Mouse (Mus musculus) lung, postnatal 10 days (tissue): ENCODE data around the gene Vipas39.
"Not testable (repeated sequence)": the region's sequence is repeated elsewhere in the genome, so short reads cannot be mapped to it uniquely, and the experiment has no call there.

Experiments
- DNase-seq: peaks from one replicate; pipeline ENCODE4 v3.0.0; 2021

Vipas39 gene

GRCm38 (mm10) chr12:87266827-87267603 is 959 bp upstream of the Vipas39 start:
- peak; percentile 28 for DNase-seq

GRCm38 (mm10) chr12:87265444-87265843 is 612 bp downstream of the Vipas39 start:
- DNase-seq, result no peak

DNA sequence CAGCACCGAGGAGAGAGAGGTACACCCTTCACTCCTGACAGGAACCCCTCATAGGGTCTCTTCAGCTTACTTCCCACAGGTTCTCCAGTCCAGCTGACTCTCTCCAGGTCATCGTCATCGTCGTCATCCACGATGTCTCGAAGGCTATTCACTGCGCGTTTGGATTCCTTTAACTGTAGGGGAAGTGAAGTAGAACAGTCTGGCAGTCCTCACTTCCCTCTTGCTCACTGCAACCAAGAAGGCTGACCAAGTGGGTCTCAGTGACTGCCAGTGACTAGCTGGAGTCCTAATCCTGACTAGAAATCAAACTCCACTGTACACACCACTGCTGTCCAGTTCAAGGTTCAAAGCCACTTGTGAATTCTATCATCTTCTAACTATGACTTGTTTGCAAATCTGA is 5.5 kb downstream of the Vipas39 start:
- DNase-seq, result no peak

GRCm38 (mm10) chr12:87256629-87257028 is 9.4 kb downstream of the Vipas39 start:
- no peak for DNase-seq

GRCm38 (mm10) chr12:87253878-87254277 is 12.2 kb downstream of the Vipas39 start:
- DNase-seq, result no peak

DNA sequence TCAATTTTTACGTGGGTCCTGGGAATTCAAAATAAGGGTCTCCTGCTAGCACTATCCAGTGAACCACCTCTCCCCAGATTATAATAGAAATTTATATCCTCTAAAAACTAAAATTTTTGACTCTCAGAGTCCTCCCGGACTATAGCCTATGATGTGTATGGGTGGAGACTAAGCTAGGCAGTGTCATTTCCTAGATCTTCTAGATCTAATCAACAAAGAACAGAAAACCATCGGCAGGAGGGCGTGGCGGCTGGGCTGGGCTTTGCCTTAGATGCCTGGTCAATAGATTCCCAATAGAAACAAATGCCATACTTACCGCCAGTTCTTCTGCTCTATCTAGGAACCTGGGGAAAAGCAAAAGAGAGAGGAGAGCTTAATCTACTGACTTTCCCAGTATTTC is 15.9 kb downstream of the Vipas39 start:
- DNase-seq, result no peak

DNA sequence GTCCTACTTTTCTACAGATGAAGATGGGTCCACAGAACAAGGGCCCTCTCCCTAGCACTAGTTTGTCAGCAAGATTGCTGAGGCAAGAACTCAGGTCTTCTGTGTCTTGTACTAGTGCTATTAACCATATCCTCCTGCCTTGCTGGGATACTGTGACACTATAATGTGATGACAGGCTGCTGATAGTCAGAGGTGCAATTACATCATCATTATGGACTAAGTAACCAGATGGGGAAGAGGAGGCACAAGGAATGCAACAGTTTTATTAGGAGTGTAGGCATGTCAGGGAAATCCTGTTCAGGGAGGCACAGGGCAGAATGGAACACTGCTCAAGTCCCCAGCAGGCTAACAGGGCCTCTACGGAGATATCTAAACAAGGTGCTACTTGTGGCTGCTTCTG is 27.4 kb downstream of the Vipas39 start, which contains the start of gene Noxred1:
Gene Noxred1, minus strand, starts transcription at position 101 of the 400 bp plus-strand sequence.
- DNase-seq, result no peak

GRCm38 (mm10) chr12:87236882-87237483 is 29.1 kb downstream of the Vipas39 start:
- DNase-seq, result no peak

- no peak for DNase-seq
Measured at GRCm38 (mm10) chr12:87230379-87230895, 35.6 kb downstream of the Vipas39 start.

DNA sequence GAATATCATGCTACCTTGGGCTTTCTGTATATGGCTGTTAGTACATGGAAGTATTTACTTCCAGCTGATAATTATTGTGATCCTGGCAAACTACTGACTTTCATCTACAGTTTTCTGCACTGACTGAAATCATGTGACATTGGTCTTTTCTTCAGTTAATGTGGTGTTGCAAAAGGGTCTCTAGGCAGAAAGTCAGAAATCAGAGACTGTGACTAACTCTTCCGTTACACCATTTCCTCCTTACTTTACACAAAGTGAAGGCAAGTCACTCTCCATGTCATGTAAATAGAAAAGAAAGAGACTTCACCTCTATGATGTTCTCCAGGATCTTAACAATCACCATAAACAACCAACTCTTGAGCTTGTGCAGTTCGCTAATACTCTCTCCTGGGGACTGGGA is 36.4 kb downstream of the Vipas39 start:
- DNase-seq, result no peak

DNA sequence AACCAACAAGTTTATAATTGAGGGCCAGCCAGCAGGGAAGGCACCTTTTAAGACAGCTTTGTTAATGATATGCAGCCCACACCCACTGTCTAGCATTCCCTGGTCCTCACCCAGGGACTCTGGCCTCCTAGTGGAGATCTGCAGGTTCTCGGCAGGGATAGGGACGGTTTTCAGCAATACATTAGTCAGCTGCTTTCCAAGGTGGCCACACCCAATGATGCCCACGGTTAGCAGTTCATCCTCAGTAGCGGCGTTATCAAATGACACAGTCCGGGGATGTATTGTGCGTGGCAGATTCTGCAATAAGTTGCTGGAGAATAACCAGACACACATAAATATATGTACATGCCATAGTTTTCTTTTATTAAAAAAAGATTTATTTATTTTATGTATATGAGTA is 39.3 kb downstream of the Vipas39 start:
- DNase-seq, result no peak

- no peak for DNase-seq
Measured at GRCm38 (mm10) chr12:87224950-87225349, 41.1 kb downstream of the Vipas39 start.

- peak; percentile 17 for DNase-seq
Measured at GRCm38 (mm10) chr12:87219362-87219761, 46.7 kb downstream of the Vipas39 start.

- DNase-seq, result no peak
Measured at GRCm38 (mm10) chr12:87217596-87217995, 48.5 kb downstream of the Vipas39 start.

GRCm38 (mm10) chr12:87216053-87216452 is 50.0 kb downstream of the Vipas39 start:
- DNase-seq, result no peak

GRCm38 (mm10) chr12:87212844-87213606 is 53.0 kb downstream of the Vipas39 start:
- no peak for DNase-seq

DNA sequence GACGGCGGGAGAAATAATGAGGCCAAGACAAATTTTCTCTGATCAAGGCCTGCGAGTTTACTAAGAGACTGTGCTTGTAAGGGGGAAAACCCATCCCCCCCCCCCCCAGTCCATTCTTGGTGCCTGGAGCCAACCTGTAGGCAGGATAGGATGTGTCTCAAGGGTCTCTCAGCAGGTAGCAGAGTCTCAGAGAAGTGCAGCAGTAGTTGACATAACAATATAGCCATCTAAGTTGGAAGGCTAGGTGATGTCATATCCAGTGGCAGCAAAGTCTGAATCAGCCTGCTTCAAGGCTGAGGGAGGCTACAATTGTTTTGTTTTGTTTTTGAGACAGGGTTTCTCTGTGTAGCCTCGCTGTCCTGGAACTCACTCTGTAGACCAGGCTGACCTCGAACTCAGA is 60.3 kb downstream of the Vipas39 start:
- not testable (repeated sequence) for DNase-seq

- no peak for DNase-seq
Measured at GRCm38 (mm10) chr12:87201694-87202093, 64.4 kb downstream of the Vipas39 start.

DNA sequence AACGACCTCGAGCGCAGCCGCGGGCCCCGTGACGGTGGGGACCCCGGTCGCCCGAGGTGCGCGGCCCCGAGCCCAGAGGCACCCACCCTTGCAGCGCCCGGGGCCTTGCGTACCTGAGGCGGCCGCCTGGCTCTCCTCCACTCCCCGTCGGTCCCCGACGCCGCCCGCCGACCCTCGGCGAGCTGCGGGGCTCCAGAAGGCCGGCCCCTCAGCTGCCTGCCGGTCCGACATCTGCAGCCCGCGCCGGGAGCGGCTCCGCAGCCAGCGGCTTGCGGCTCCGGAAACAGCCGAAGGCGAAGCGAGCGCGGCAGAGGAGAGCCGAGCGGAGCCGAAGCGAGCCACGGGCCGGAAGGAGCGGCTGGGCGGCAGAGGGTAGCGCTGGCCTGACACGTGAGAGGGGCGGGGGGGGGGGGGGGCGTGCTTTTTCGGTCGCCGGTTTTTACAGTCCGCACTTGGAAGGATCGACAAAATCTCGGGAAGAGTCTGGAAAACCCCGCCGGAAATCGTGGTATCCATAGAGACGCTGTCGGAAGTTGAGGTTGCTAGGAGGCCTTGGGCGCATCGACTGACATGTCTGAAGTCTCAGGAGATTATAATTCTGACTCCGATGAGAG is 66.0 kb downstream of the Vipas39 start, which contains the start of gene Tmed8:
Gene Tmed8, minus strand, starts transcription at position 482 of the 614 bp plus-strand sequence.
- peak; percentile 86 for DNase-seq

- DNase-seq, result peak; percentile 54
Measured at GRCm38 (mm10) chr12:87199206-87199972, 66.7 kb downstream of the Vipas39 start, which contains the start of gene Samd15. TSS of gene Samd15 (plus strand) at chr12:87199723.

DNA sequence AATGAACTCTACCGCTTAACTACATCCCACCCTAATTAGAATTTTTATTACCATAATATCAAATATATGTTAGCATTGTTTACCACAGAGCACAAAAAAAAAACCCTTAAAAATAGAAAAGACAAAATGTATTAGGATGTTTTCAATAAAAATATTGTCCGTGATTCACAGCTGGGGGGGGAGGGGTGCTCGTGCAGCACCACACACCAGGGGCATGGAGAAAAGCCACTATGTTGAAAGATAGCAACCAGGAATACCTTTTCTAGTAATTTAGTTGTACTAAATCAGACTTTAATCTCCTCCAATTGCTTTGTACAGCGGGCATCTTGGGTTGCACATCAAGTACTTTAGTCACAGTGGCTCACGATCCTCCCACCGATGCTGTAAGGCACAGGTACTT is 67.3 kb downstream of the Vipas39 start:
- DNase-seq, result no peak

- no peak for DNase-seq
Measured at GRCm38 (mm10) chr12:87196310-87196709, 69.7 kb downstream of the Vipas39 start.
